Mouse (Mus musculus) effector memory CD4-positive, alpha-beta T cell, adult 5 months (primary cell): ENCODE results near the gene Pgbd5. TPM values are rescaled to one million over a fixed set of nuclear protein-coding genes. Genes with fewer than 3 reads are reported as not detected.

Experiments
- polyA plus RNA-seq: library from polyadenylated mRNA; unstranded; fragments of 100-300 nt; shearing (Covaris generic); gene quantifications from one replicate; pipeline ENCODE4 v1.2.1, GENCODE M21; 2017

The Pgbd5 gene
- polyA plus RNA-seq, result not detected

DNA sequence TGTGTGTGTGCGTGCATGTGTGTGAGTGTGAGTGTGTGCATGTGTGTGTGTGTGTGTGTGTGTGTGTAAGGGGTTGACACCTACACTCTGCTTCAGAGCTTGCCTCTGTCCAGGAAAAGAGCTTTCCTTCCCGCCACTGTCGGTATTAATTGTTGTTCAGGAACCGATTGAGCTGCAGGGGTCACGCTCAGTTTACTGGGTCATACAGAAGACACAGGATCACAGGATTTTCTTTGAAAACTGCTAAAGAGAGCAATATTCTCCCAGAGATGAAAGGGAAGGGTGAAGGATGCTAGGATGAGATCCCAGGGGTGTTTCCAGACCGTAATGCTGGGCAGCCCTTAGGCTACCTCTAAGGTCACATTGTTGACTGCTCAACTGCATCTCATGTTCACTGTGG lies at the start of gene Pgbd5:
Gene Pgbd5, minus strand, starts transcription at position 101 of the 400 bp plus-strand sequence.

Other genes with a start within 250 kb of the Pgbd5 start
- 59.2 TPM for gene Galnt2, start 208.3 kb downstream of the Pgbd5 start, polyA plus RNA-seq
- gene Cog2, start 81.1 kb upstream of the Pgbd5 start, polyA plus RNA-seq, result 43.8 TPM
- gene Agt, start 130.0 kb upstream of the Pgbd5 start, polyA plus RNA-seq, result not detected
- gene Capn9, start 136.5 kb upstream of the Pgbd5 start, polyA plus RNA-seq, result not detected
- 5.4 TPM for gene 2310022B05Rik, start 223.7 kb upstream of the Pgbd5 start, polyA plus RNA-seq